Mouse (Mus musculus): ENCODE measurements around the gene Dnlz.

GRCm38 (mm10) chr2:26367911-26368310 is 16.0 kb upstream of the Dnlz start:
- TF ChIP-seq CTCF (IDR thresholded peaks at IDR 0.05; ENCODE audit: low read depth, low read length) (no peak), GATA1 (IDR thresholded peaks at IDR 0.05; ENCODE audit: borderline replicate concordance, low read length) (no peak), POLR2AphosphoS5 (IDR thresholded peaks at IDR 0.05; ENCODE audit: insufficient replicate concordance, low read depth, low read length) (no peak), TAL1 (conservative IDR thresholded peaks at IDR 0.05; ENCODE audit: low read depth, low read length) (no peak)
